ENCODE assay signal across 13 mouse cellular contexts in the genomic region with DNA sequence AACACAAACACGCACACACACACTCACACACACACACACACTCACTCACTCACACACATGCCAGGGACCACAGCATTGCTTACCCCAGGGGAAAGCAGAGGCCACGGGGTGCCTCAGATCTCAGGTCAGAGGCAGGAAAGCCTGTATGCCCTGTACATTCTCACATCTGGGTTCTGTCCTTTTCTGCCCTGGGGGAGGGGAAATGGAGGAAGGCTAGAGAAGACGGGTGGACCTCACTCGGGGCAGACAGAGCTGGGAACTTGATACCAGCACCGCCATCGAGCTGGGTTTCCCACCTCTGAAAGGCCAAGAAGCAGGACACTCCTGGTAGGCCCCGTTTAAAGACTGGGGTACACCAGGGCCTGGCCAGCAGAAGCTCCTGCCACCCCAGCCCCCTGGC. TPM values are rescaled to one million over a fixed set of nuclear protein-coding genes. Genes with fewer than 3 reads are reported as not detected.
DNase-seq lines count a peak whose midpoint lies in the region; ATAC-seq lines count a peak whose summit lies in the region.
"Had no signal": no experiment of that assay in that cellular context is flagged by ENCODE, and none has a peak within 500 bp of the region (broad histone marks: within the 10 kb centered on the region; RNA-seq: fewer than 3 reads in every experiment).

No protein-coding gene starts in this region.

- H3K27me3 ChIP-seq in heart, embryonic 13.5 days (replicated peaks): no peaks in the 10 kb centered on the region
- H3K27me3 ChIP-seq in midbrain, embryonic 11.5 days (ENCODE audit: control insufficient read depth, insufficient read depth, low read length): no peaks in the 10 kb centered on the region; the same call in 1 of the 2 replicates
- H3K27me3 ChIP-seq in midbrain, embryonic 14.5 days (ENCODE audit: control insufficient read depth, insufficient read depth, low read length): no peaks in the 10 kb centered on the region
- H3K27me3 ChIP-seq in forebrain, embryonic 16.5 days (replicated peaks; ENCODE audit: control insufficient read depth, insufficient read depth, low read length): no peaks in the 10 kb centered on the region
- H3K27me3 ChIP-seq: limb, embryonic 15.5 days had no signal

- H3K4me2 ChIP-seq in heart, embryonic 13.5 days: no peak overlapping the region
- no peak overlapping the region for H3K4me2 ChIP-seq in midbrain, embryonic 11.5 days
- no peak overlapping the region for H3K4me2 ChIP-seq in midbrain, embryonic 14.5 days (ENCODE audit: low read length)
- no peak overlapping the region for H3K4me2 ChIP-seq in forebrain, embryonic 16.5 days (ENCODE audit: low read length)
- H3K4me2 ChIP-seq: limb, embryonic 15.5 days had no signal

- no peaks in the 10 kb centered on the region for H3K9me3 ChIP-seq in heart, embryonic 13.5 days
- H3K9me3 ChIP-seq in midbrain, embryonic 11.5 days (ENCODE audit: control insufficient read depth, low read length): no peaks in the 10 kb centered on the region
- no peaks in the 10 kb centered on the region for H3K9me3 ChIP-seq in midbrain, embryonic 14.5 days (ENCODE audit: control insufficient read depth, low read length)
- H3K9me3 ChIP-seq in forebrain, embryonic 16.5 days (ENCODE audit: control insufficient read depth, low read length): no peaks in the 10 kb centered on the region
- H3K9me3 ChIP-seq: limb, embryonic 15.5 days had no signal

- no peak overlapping the region for H3K4me3 ChIP-seq in heart, embryonic 13.5 days
- H3K4me3 ChIP-seq in midbrain, embryonic 11.5 days (ENCODE audit: low read depth, low read length): no peak overlapping the region
- no peak overlapping the region for H3K4me3 ChIP-seq in midbrain, embryonic 14.5 days (replicated peaks; ENCODE audit: low read depth, low read length)
- H3K4me3 ChIP-seq in forebrain, embryonic 16.5 days (replicated peaks; ENCODE audit: low read length): no peak overlapping the region
- H3K4me3 ChIP-seq: gastrocnemius, adult 2 months; limb, embryonic 15.5 days had no signal

- DNase-seq in heart, adult 8-10 months (ENCODE audit: low spot score): no peak
- DNase-seq in midbrain, embryonic 11.5 days (ENCODE audit: low spot score, missing footprints): no peak
- DNase-seq in midbrain, embryonic 14.5 days: no peak
- no peak for DNase-seq in retina, embryonic 14.5 days (ENCODE audit: low spot score)
- DNase-seq: adrenal gland, postnatal 25 days; cerebellum, adult 11 months; gastrocnemius, adult 2 months; thymus, postnatal 14 days had no signal

- ATAC-seq in heart, embryonic 13.5 days (ENCODE audit: extremely low read depth, insufficient number of reproducible peaks, low FRiP score, low TSS enrichment): no peak
- ATAC-seq in midbrain, embryonic 11.5 days (ENCODE audit: low FRiP score): no peak
- no peak for ATAC-seq in midbrain, embryonic 14.5 days (ENCODE audit: low FRiP score, low TSS enrichment)
- no peak for ATAC-seq in forebrain, embryonic 16.5 days
- ATAC-seq in megakaryocyte, adult 5-6 weeks (ENCODE audit: poor library complexity, severe bottlenecking): no peak
- ATAC-seq: inflammation-experienced regulatory T-cells, adult 6 months had no signal

- 33% methylated on average over 7 of the region's 7 CpGs for WGBS in heart, embryonic 13.5 days
- 50% methylated on average over 7 of the region's 7 CpGs for WGBS in midbrain, embryonic 11.5 days
- 60% methylated on average over 7 of the region's 7 CpGs for WGBS in midbrain, embryonic 14.5 days
- 62% methylated on average over 7 of the region's 7 CpGs for WGBS in forebrain, embryonic 16.5 days

- peak overlapping the region; percentile 61; the same call in 1 of the 2 replicates for H3K27ac ChIP-seq in heart, embryonic 13.5 days (replicated peaks)
- no peak overlapping the region for H3K27ac ChIP-seq in midbrain, embryonic 11.5 days (ENCODE audit: low read depth, low read length)
- no peak overlapping the region for H3K27ac ChIP-seq in midbrain, embryonic 14.5 days (replicated peaks; ENCODE audit: low read depth, low read length)
- H3K27ac ChIP-seq in forebrain, embryonic 16.5 days (ENCODE audit: low read length): 0 out of 2 replicates have a peak overlapping the region, but pooled peaks have one; percentile 16
- H3K27ac ChIP-seq: limb, embryonic 15.5 days had no signal

- H3K4me1 ChIP-seq in heart, embryonic 13.5 days: peaks cover 70% of the 10 kb centered on the region
- peaks cover 37% of the 10 kb centered on the region for H3K4me1 ChIP-seq in midbrain, embryonic 11.5 days (ENCODE audit: control insufficient read depth, insufficient read depth, low read length)
- H3K4me1 ChIP-seq in midbrain, embryonic 14.5 days (ENCODE audit: control insufficient read depth, insufficient read depth, low read length): peaks cover 35% of the 10 kb centered on the region
- H3K4me1 ChIP-seq in forebrain, embryonic 16.5 days (replicated peaks; ENCODE audit: control insufficient read depth, insufficient read depth, low read length): peaks cover 60% of the 10 kb centered on the region

- H3K9ac ChIP-seq in heart, embryonic 13.5 days: peak overlapping the region; percentile 67
- H3K9ac ChIP-seq in midbrain, embryonic 11.5 days (ENCODE audit: low read length): peak overlapping the region; percentile 20; the same call in 1 of the 2 replicates
- no peak overlapping the region for H3K9ac ChIP-seq in midbrain, embryonic 14.5 days (replicated peaks; ENCODE audit: low read length)
- H3K9ac ChIP-seq in forebrain, embryonic 16.5 days (replicated peaks; ENCODE audit: low read depth, low read length): no peak overlapping the region
- H3K9ac ChIP-seq: limb, embryonic 15.5 days had no signal

- peaks cover 32% of the 10 kb centered on the region for H3K36me3 ChIP-seq in heart, embryonic 13.5 days
- no peaks in the 10 kb centered on the region for H3K36me3 ChIP-seq in midbrain, embryonic 11.5 days (ENCODE audit: control insufficient read depth, insufficient read depth, low read length)
- peaks cover 16% of the 10 kb centered on the region for H3K36me3 ChIP-seq in midbrain, embryonic 14.5 days (ENCODE audit: control insufficient read depth, insufficient read depth, low read length)
- H3K36me3 ChIP-seq in forebrain, embryonic 16.5 days (ENCODE audit: control insufficient read depth, insufficient read depth): no peaks in the 10 kb centered on the region; the same call in 1 of the 2 replicates

RNA-seq across cellular contexts. Expression of a gene that starts 33.2 kb away (rescaled TPM):
- polyA plus RNA-seq in heart, embryonic 13.5 days (2015; fragmentation: Nextera tagmentation; extraction: Ambion mirVana): 7.0 and 7.6 TPM in 2 replicates
- total RNA-seq in heart, adult 8-10 months (2022): 10 to 100 TPM; 33.0 to 42.1 (median 39.3) TPM
- 2.7 and 3.1 TPM in 2 replicates for polyA plus RNA-seq in midbrain, embryonic 11.5 days (2014; fragmentation: Nextera tagmentation; extraction: Ambion mirVana)
- 3.4 and 3.5 TPM in 2 replicates for polyA plus RNA-seq in midbrain, embryonic 14.5 days (2014; fragmentation: Nextera tagmentation; extraction: Ambion mirVana)
- 2.8 and 3.3 TPM in 2 replicates for polyA plus RNA-seq in forebrain, embryonic 16.5 days (2015; fragmentation: Nextera tagmentation; extraction: Ambion mirVana)
- total RNA-seq in megakaryocyte, adult 5-6 weeks (2015): not detected in 2 replicates
- total RNA-seq in megakaryocyte, adult 5-6 weeks (2017): 0.45 TPM in 1 of 2 replicates, not detected in the other

RNA-seq across cellular contexts. Expression of a gene that starts 52.5 kb away (rescaled TPM):
- 48.7 and 49.9 TPM in 2 replicates for polyA plus RNA-seq in heart, embryonic 13.5 days (2015; fragmentation: Nextera tagmentation; extraction: Ambion mirVana)
- total RNA-seq in heart, adult 8-10 months (2022): 10 to 100 TPM; 20.0 to 24.4 (median 23.4) TPM
- polyA plus RNA-seq in midbrain, embryonic 11.5 days (2014; fragmentation: Nextera tagmentation; extraction: Ambion mirVana): 97.1 and 100 TPM in 2 replicates
- polyA plus RNA-seq in midbrain, embryonic 14.5 days (2014; fragmentation: Nextera tagmentation; extraction: Ambion mirVana): 121 and 124 TPM in 2 replicates
- polyA plus RNA-seq in forebrain, embryonic 16.5 days (2015; fragmentation: Nextera tagmentation; extraction: Ambion mirVana): 121 and 125 TPM in 2 replicates
- 12.8 and 18.0 TPM in 2 replicates for total RNA-seq in megakaryocyte, adult 5-6 weeks (2015)
- total RNA-seq in megakaryocyte, adult 5-6 weeks (2017): 34.8 and 36.4 TPM in 2 replicates

Comparison
In these comparisons a context has a peak if more than half of its experiments do, and no peak if none do; other contexts are left out.
1. H3K9ac ChIP-seq: peak in heart, embryonic 13.5 days (single experiment) and midbrain, embryonic 11.5 days (single experiment); none in midbrain, embryonic 14.5 days (single experiment) and forebrain, embryonic 16.5 days (single experiment).
2. H3K27ac ChIP-seq: peak in heart, embryonic 13.5 days (single experiment) and forebrain, embryonic 16.5 days (single experiment); none in midbrain, embryonic 11.5 days (single experiment) and midbrain, embryonic 14.5 days (single experiment).